Mouse (Mus musculus): ENCODE measurements around the gene Mad1l1.
A peak's percentile ranks its signal among the peaks of the same experiment; 100 is the strongest.
"Not testable (repeated sequence)": the region's sequence is repeated elsewhere in the genome, so short reads cannot be mapped to it uniquely, and the experiment has no call there.

Mad1l1 gene

GRCm38 (mm10) chr5:140023941-140024500 lies 297.3 kb downstream of the Mad1l1 start:
- DNase-seq (ENCODE audit: extremely low read depth, insufficient read length, low spot score) = no peak

DNA sequence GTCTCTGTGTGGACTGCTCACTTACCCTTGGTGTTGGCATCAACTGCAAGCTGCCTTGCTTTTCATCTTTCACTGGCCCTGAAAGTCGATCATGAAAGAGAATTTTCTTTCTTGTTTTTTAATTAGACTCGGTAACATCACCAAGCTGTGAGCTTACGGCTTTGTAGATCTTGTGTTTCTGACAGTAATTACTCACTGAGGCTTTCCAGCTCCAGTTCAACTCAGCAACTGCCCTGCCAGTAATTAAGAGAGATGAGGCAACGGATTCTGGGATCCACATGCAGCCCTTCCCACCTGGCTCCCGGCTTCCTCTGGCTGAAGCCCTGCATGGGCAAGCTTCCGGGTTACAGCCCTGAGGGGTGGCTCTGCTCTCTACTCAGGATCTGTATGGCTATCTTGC lies 298.5 kb downstream of the Mad1l1 start:
- no peak for DNase-seq (ENCODE audit: extremely low read depth, insufficient read length, low spot score)

- no peak for DNase-seq (ENCODE audit: extremely low read depth, insufficient read length, low spot score)
These were observed 299.6 kb downstream of the Mad1l1 start for GRCm38 (mm10) chr5:140021755-140022154.

- DNase-seq (ENCODE audit: extremely low read depth, insufficient read length, low spot score) = no peak
These were observed 301.7 kb downstream of the Mad1l1 start for GRCm38 (mm10) chr5:140019616-140020015.

GRCm38 (mm10) chr5:140018780-140019179 lies 302.6 kb downstream of the Mad1l1 start:
- DNase-seq (ENCODE audit: extremely low read depth, insufficient read length, low spot score) = no peak

DNA sequence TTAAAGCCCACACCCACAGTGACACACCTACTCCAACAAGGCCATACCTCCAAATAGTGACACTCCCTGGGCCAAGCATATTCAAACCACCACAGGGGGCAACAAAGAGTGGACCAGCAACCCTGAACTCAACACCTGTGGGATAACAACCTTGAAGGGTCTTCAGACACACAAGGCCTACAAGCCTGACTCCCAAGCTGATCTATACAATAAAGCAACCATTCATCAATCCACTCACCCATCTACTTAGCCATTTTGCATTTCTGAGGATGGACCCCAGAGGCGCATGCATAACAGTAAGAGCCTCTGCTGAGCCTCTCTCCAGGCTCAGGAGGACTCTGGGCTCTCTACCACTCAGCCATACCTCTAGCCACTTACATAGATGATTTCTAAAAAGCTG lies 304.5 kb downstream of the Mad1l1 start:
- no peak for DNase-seq (ENCODE audit: extremely low read depth, insufficient read length, low spot score)

GRCm38 (mm10) chr5:140013652-140014051 lies 307.7 kb downstream of the Mad1l1 start:
- peak; percentile 46 for DNase-seq (ENCODE audit: extremely low read depth, insufficient read length, low spot score)

DNA sequence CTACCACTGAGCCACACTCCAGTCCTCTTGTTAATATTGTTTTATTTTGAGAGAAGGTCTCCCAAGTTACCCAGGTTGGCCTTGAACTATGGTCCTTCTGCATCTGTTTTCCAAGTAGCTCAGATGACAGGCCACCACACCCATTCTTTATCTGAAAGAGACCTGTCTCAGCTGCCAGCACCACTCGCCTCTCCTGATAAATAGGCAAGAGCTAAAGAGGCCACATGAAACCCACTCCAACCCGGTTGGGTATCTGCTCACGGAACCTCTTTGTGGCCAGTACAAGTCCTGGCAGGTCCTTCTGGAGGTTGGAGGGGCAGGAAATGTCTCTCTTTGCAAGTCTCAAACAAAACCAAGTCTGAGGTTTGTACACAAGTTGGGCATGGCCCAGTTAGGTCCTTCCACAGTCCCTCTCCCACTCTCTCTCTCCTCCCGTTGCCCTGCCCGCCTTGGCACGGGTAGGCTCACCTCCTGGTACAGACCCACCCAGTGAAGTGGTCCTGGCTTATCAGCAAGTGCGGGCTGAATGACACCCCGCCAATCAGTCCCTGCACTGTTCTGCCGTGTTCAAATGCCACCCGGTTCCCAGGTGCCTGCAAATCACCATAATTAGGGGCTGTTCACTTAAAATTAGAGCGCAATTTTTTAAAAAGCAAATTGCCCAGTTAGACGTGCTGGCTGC lies 308.9 kb downstream of the Mad1l1 start:
- no peak for DNase-seq (ENCODE audit: extremely low read depth, insufficient read length, low spot score)

GRCm38 (mm10) chr5:140010405-140010804 lies 310.9 kb downstream of the Mad1l1 start:
- no peak for DNase-seq (ENCODE audit: extremely low read depth, insufficient read length, low spot score)

- DNase-seq (ENCODE audit: extremely low read depth, insufficient read length, low spot score) = no peak
These were observed 312.2 kb downstream of the Mad1l1 start for GRCm38 (mm10) chr5:140009083-140009655.

GRCm38 (mm10) chr5:140008523-140008806 lies 312.9 kb downstream of the Mad1l1 start:
- DNase-seq (ENCODE audit: extremely low read depth, insufficient read length, low spot score) = no peak

DNA sequence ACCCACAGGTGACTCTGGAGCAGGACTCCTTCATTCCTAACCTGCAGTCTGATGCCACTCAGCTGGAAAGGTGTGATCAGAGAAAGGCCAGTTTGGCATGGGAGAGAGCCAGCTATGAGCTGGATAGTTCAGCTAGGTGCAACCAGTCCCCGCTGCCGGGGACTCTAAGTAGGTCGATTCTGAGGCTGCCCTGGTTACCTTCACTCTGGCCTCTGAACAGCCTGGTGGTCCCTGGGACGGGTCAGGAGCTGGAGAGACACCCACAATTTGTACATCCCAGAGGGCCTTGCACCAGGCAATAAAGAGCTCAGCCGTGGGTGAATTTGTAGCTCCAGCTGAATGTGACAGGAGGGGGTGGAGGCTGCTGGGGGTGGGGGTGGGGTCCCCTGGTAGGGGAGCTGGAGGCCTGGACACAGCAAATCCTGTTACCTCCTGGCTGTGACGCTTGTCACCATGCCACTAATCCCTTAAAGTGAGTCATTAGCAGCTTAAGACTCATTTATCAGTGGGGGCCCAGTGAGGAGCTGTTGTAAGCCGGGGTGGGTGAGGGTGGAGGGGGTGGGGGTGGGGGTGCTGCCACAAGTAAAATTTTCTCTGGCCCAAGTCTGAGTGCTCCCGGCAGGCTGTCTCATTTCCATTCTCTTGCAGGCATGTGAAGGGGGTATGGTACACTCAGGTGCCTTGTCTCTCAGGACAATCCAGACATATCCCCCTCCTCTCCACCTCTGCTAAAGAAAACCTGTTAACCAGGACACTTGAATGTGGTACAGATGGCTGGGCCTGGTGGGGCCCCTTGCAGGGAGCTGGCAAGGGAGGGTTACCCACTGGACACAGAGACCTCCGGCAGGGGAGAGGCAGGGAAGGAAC lies 313.5 kb downstream of the Mad1l1 start:
- no peak for DNase-seq (ENCODE audit: extremely low read depth, insufficient read length, low spot score)

DNA sequence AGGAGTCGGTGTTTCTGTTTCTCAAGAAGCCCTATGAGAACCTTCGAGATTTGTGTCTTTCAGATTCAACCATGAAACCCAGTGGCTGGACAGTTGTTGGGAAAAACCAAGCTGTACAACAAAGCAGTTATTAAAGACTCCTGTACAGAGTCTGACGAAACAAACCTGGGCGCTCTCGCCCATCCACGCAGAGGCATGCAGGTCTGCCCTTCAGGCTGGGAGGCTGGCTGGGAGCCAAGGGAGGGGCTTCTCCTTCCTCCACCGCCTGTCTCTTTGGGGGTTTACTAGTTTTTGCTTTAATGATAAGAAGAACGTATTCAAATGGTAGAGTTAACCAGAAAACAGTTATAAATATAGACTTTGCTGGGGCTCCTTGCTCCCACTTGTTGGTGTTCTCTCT lies 314.5 kb downstream of the Mad1l1 start:
- DNase-seq (ENCODE audit: extremely low read depth, insufficient read length, low spot score) = no peak

- no peak for DNase-seq (ENCODE audit: extremely low read depth, insufficient read length, low spot score)
These were observed 318.8 kb downstream of the Mad1l1 start for GRCm38 (mm10) chr5:140002541-140002940.

DNA sequence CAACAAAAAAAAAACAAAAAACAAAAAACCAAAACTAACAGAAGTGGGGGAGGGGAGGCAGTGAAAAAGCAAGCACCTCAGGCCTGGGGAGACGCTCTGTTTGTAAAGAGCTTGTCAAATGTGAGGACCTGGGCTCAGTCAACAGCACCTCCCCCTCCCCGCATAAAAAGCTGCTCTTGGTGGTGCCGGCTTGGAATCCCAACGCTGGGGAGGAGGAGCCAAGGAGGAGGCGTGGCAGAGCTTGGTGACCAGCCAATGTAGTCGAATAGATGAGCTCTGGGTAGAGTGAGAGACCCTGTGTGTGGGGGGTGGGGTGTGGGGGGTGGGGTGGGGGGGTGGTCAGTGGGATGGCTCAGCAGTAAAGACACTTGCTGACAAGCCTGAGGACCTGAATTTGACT lies 322.4 kb downstream of the Mad1l1 start:
- no peak for DNase-seq (ENCODE audit: extremely low read depth, insufficient read length, low spot score)

GRCm38 (mm10) chr5:139998321-139998720 lies 323.0 kb downstream of the Mad1l1 start:
- DNase-seq (ENCODE audit: extremely low read depth, insufficient read length, low spot score) = not testable (repeated sequence)

- no peak for DNase-seq (ENCODE audit: extremely low read depth, insufficient read length, low spot score)
These were observed 329.8 kb downstream of the Mad1l1 start for GRCm38 (mm10) chr5:139991531-139991930.

DNA sequence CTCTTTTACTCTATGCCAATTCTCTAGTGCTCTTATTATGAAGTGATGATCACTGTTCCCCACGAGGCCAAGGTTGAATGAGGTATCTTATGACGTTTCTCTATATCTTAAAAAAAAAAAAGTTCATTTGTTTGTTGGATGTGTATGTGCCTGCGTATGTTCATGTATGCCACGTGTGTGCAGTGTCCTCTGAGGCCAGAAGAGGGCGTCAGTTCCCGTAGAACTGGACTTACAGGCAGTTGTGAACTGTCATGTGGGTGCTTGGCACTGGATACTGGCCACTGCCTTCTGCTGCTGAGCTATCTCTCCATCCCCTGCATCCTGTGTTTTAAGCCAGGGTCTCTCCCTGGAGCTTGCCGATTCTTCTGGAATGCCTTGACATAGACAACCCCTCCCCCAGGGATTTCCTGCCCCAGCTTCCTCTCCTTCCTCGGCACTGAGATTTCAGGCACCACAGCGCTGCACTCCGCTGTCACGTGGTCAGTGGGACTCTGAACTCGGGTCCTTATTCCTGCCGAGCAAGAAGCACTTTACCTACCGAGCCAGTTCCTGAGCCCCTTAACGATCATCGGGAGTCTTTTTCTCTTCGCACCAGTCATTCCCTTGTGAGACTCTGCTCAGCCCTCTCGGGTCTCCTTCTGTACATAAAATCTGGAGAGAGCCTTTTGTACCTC lies 336.1 kb downstream of the Mad1l1 start:
- DNase-seq (ENCODE audit: extremely low read depth, insufficient read length, low spot score) = no peak

GRCm38 (mm10) chr5:139981976-139982375 lies 339.4 kb downstream of the Mad1l1 start:
- peak; percentile 58 for DNase-seq (ENCODE audit: extremely low read depth, insufficient read length, low spot score)

GRCm38 (mm10) chr5:139979371-139979770 lies 342.0 kb downstream of the Mad1l1 start:
- no peak for DNase-seq (ENCODE audit: extremely low read depth, insufficient read length, low spot score)
